Mouse (Mus musculus): ENCODE measurements around the gene Gnpda2. TPM values are rescaled to one million over a fixed set of nuclear protein-coding genes. Genes with fewer than 3 reads are reported as not detected.

Gene Gnpda2
- 49.1 and 53.6 TPM in 2 replicates for polyA plus RNA-seq (2015; fragmentation: Nextera tagmentation; extraction: Ambion mirVana)

DNA sequence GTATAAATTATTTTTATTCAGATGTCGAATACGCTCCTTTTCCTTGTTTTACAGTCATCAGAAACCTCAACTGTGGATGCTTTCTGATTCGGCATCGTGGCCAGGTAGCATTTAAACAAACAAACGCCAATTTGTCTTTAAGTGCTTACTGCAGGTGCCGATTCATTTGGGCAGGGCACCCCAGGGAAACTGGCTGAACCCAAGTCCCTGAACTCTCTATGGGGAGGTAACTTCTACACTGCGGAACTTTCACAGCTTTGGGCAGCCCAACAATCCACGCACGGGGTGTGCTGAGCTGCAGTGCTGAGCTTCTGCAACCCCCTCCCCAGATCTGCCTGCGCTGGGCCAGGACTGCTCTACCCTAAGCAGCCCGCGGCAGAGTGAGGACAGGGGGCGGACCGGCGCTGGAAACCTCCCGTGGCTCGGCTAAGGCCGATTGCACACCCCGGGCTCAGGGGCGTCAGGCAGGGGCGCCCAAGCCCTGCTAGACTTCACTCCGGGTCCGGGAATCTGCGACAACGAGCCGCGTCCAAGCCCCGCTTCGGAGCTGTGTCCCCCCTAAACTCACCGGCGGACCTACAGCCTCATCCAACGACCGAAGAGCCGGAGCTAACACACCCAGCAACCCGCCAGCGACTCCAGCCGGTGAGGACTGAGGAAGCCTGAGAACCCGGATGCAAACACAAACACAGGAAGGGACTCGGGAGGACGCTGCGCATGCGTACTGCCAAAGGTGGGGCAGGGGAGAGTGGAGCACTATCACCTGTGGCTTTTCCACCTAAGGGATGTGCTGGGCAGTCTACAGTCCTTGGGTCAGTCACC lies at the start of gene Gnpda2:
Gene Gnpda2 (minus strand): TSS at position 701 of the 822 bp plus-strand sequence.
- peak; percentile 92 for ATAC-seq (ENCODE audit: insufficient number of reproducible peaks, low FRiP score, low TSS enrichment, low read depth)
- Histone ChIP-seq H3K4me3 (replicated peaks) (peak within 1 kb of the TSS; percentile 76), H3K9ac (peak within 1 kb of the TSS; percentile 68), H3K27ac (replicated peaks) (peak within 1 kb of the TSS; percentile 84), H3K4me1 (0 out of 2 replicates have a peak, but pooled peaks cover 5% of the 10 kb centered on the region), H3K9me3 (replicated peaks) (no peaks in the 10 kb centered on the region), H3K4me2 (replicated peaks) (peak within 1 kb of the TSS; percentile 69), H3K36me3 (no peaks in the 10 kb centered on the region), H3K27me3 (no peaks in the 10 kb centered on the region)
- 3% methylated on average over 41 of the region's 42 CpGs for WGBS

GRCm38 (mm10) chr5:69634766-69635165 lies 42.6 kb upstream of the Gnpda2 start:
- Histone ChIP-seq H3K4me3 (replicated peaks) (no peak overlapping the region), H3K36me3 (no peaks in the 10 kb centered on the region), H3K9ac (no peak overlapping the region), H3K9me3 (replicated peaks) (no peaks in the 10 kb centered on the region), H3K27ac (replicated peaks) (no peak overlapping the region), H3K4me1 (no peaks in the 10 kb centered on the region), H3K4me2 (replicated peaks) (no peak overlapping the region), H3K27me3 (no peaks in the 10 kb centered on the region)
- WGBS: 65% methylated on average over 4 of the region's 4 CpGs
- ATAC-seq (ENCODE audit: insufficient number of reproducible peaks, low FRiP score, low TSS enrichment, low read depth): no peak

- Histone ChIP-seq H3K4me2 (replicated peaks) (no peak overlapping the region), H3K27ac (replicated peaks) (no peak overlapping the region), H3K36me3 (no peaks in the 10 kb centered on the region), H3K4me1 (no peaks in the 10 kb centered on the region), H3K27me3 (no peaks in the 10 kb centered on the region), H3K9me3 (replicated peaks) (no peaks in the 10 kb centered on the region), H3K9ac (no peak overlapping the region), H3K4me3 (replicated peaks) (no peak overlapping the region)
- 51% methylated on average over 1 of the region's 1 CpGs for WGBS
- ATAC-seq (ENCODE audit: insufficient number of reproducible peaks, low FRiP score, low TSS enrichment, low read depth): no peak
Observed at GRCm38 (mm10) chr5:69620899-69621298, 28.8 kb upstream of the Gnpda2 start.

DNA sequence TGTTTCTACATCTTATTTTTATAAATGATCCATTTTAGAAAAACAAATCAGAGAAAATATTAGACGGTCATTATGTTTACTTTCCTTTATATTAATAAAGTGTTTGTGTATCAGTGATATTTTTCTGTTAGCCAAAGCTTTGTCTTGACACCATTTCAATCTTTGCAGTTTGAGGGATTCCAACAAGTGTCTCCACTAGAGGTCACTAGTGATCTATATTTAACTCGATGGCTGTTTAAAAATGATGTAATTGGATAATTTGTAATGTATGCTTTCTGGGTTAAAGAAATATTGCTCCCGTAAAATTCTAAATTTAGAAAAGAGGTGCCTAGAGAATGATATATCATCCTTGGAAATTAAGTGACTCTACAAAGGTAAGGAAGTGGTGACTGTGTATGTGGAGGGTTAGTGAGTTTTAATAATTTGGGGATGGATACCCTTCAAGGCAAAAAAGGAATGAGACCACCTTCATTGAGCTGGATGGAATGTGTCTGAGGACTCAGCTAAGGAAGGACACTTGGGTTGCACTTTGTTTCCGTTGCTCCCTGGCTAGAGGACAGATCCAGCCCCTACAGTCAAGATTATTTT lies 21.2 kb upstream of the Gnpda2 start:
- Histone ChIP-seq H3K9me3 (replicated peaks) (no peaks in the 10 kb centered on the region), H3K27me3 (0 out of 2 replicates have a peak, but pooled peaks cover 3% of the 10 kb centered on the region), H3K4me1 (no peaks in the 10 kb centered on the region), H3K9ac (no peak overlapping the region), H3K4me3 (replicated peaks) (no peak overlapping the region), H3K27ac (replicated peaks) (no peak overlapping the region), H3K36me3 (no peaks in the 10 kb centered on the region), H3K4me2 (replicated peaks) (no peak overlapping the region)
- 11% methylated on average over 4 of the region's 4 CpGs for WGBS
- no peak for ATAC-seq (ENCODE audit: insufficient number of reproducible peaks, low FRiP score, low TSS enrichment, low read depth)

GRCm38 (mm10) chr5:69601027-69601426 lies 8.9 kb upstream of the Gnpda2 start:
- Histone ChIP-seq H3K4me3 (replicated peaks) (no peak overlapping the region), H3K9ac (no peak overlapping the region), H3K9me3 (replicated peaks) (no peaks in the 10 kb centered on the region), H3K27me3 (no peaks in the 10 kb centered on the region), H3K4me2 (replicated peaks) (no peak overlapping the region), H3K36me3 (no peaks in the 10 kb centered on the region), H3K27ac (replicated peaks) (no peak overlapping the region), H3K4me1 (no peaks in the 10 kb centered on the region)
- ATAC-seq (ENCODE audit: insufficient number of reproducible peaks, low FRiP score, low TSS enrichment, low read depth): no peak

DNA sequence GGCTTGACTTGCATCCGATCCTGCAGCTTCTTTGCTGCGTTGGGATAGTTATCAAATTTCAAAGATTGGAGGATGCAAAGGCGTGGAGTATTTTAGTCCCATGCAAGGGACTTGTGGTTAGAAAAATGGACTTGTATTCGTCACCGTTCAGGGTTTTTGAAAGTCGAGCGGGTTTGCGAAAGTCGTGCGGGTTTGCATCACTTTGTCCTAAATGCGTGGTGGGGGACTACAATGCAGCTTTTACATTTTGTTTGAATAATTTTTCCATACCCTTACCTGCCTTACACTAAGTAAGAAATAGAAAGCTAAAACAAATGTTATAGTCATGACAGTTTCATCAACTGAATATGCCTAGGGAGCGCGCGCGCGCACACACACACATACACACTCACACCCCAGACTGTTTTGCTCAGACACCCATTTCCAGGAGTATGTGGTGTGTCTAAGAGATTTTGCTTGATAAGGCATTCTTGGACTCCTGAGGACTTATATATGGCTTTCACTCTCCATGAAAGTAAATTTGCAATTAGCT lies 34.7 kb downstream of the Gnpda2 start:
- Histone ChIP-seq H3K27ac (replicated peaks) (peak overlapping the region; percentile 80; the same call in 1 of the 2 replicates), H3K4me2 (replicated peaks) (peak overlapping the region; percentile 48), H3K9ac (peak overlapping the region; percentile 86), H3K4me3 (replicated peaks) (peak overlapping the region; percentile 87), H3K27me3 (no peaks in the 10 kb centered on the region), H3K36me3 (peaks cover 8% of the 10 kb centered on the region; the same call in 1 of the 2 replicates), H3K9me3 (replicated peaks) (no peaks in the 10 kb centered on the region), H3K4me1 (0 out of 2 replicates have a peak, but pooled peaks cover 3% of the 10 kb centered on the region)
- ATAC-seq (ENCODE audit: insufficient number of reproducible peaks, low FRiP score, low TSS enrichment, low read depth): no peak
- 13% methylated on average over 16 of the region's 16 CpGs for WGBS

GRCm38 (mm10) chr5:69556628-69557403 lies 35.3 kb downstream of the Gnpda2 start, which contains the start of gene Guf1:
Guf1 (plus strand) TSS chr5:69556923.
- H3K4me1 ChIP-seq: 0 out of 2 replicates have a peak, but pooled peaks cover 3% of the 10 kb centered on the region
- H3K9ac ChIP-seq: peak within 1 kb of the TSS; percentile 86
- no peaks in the 10 kb centered on the region for H3K9me3 ChIP-seq (replicated peaks)
- WGBS: under 1% methylated on average over 72 of the region's 72 CpGs
- H3K27me3 ChIP-seq: no peaks in the 10 kb centered on the region
- H3K4me3 ChIP-seq (replicated peaks): peak within 1 kb of the TSS; percentile 87
- peak within 1 kb of the TSS; percentile 48 for H3K4me2 ChIP-seq (replicated peaks)
- peak within 1 kb of the TSS; percentile 80 for H3K27ac ChIP-seq (replicated peaks)
- peak; percentile 93 for ATAC-seq (ENCODE audit: insufficient number of reproducible peaks, low FRiP score, low TSS enrichment, low read depth)
- peaks cover 8% of the 10 kb centered on the region; the same call in 1 of the 2 replicates for H3K36me3 ChIP-seq

DNA sequence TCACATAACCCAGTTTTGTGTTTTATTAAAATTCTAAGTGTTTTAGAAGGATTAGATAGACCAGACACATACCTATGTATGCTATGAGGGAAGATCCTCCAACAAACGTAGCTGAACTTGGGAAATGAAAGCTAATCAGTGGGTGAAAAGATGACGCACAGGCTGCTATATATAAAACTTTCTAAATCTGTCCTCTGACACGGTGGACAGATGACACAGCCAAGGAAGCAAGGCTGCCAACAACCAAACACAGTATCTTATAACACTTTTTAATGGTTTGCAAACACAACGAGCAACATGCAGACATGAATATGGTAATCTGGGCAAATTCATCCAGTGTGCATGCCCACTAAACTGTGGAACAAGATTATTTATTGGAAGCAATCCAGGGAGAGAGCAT lies 49.7 kb downstream of the Gnpda2 start, which contains the start of gene Yipf7:
Gene Yipf7 (minus strand): TSS at position 160 of the 400 bp plus-strand sequence.
- H3K4me1 ChIP-seq: no peaks in the 10 kb centered on the region
- no peaks in the 10 kb centered on the region for H3K36me3 ChIP-seq
- H3K4me3 ChIP-seq (replicated peaks): no peak within 1 kb of the TSS
- H3K9ac ChIP-seq: no peak within 1 kb of the TSS
- 57% methylated on average over 4 of the region's 4 CpGs for WGBS
- H3K27ac ChIP-seq (replicated peaks): no peak within 1 kb of the TSS
- no peak for ATAC-seq (ENCODE audit: insufficient number of reproducible peaks, low FRiP score, low TSS enrichment, low read depth)
- H3K9me3 ChIP-seq (replicated peaks): no peaks in the 10 kb centered on the region
- no peaks in the 10 kb centered on the region for H3K27me3 ChIP-seq
- H3K4me2 ChIP-seq (replicated peaks): no peak within 1 kb of the TSS

DNA sequence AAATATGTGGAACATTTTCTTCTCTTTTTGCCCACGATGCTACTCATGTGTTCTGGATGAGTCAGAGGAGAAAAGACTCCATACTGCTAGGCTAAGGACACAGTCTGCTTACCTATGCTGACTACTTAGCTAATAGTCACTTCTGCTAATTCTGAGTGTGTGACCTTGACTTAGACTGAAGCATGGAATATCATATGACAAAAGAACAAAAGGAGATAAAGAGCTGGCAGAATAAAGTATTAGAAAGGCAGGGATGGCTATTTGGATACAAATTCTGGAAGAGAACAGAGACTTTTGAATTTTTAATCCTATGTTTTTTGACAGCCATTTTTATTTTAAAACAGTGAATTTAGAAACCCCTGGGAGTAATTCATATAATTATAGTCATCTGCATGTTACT lies 50.5 kb downstream of the Gnpda2 start:
- H3K4me1 ChIP-seq: no peaks in the 10 kb centered on the region
- H3K27ac ChIP-seq (replicated peaks): no peak overlapping the region
- no peaks in the 10 kb centered on the region for H3K36me3 ChIP-seq
- ATAC-seq (ENCODE audit: insufficient number of reproducible peaks, low FRiP score, low TSS enrichment, low read depth): no peak
- no peak overlapping the region for H3K4me2 ChIP-seq (replicated peaks)
- no peak overlapping the region for H3K4me3 ChIP-seq (replicated peaks)
- H3K9me3 ChIP-seq (replicated peaks): no peaks in the 10 kb centered on the region
- H3K9ac ChIP-seq: no peak overlapping the region
- H3K27me3 ChIP-seq: no peaks in the 10 kb centered on the region
- WGBS: 74% methylated on average over 1 of the region's 1 CpGs

DNA sequence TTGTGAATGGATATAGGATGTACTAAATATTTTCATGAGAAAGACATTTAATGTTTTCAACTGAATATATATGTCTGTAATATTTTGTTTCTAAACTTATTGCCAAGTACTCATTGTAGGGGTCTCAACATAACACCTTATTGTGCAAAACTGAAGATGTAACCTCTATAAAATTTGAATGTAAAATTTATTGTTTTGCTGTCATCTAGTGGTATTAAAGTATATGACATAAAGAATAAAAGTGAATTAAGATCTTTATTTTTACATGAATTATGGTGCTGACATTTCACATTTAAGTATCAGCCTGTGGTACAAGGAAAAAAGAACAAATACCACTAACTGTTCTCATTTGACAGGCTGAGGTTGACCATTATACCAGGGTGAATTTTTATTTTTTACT lies 68.2 kb downstream of the Gnpda2 start:
- no peak overlapping the region for H3K27ac ChIP-seq (replicated peaks)
- H3K9ac ChIP-seq: no peak overlapping the region
- no peaks in the 10 kb centered on the region for H3K27me3 ChIP-seq
- ATAC-seq (ENCODE audit: insufficient number of reproducible peaks, low FRiP score, low TSS enrichment, low read depth): no peak
- H3K36me3 ChIP-seq: no peaks in the 10 kb centered on the region
- no peaks in the 10 kb centered on the region for H3K9me3 ChIP-seq (replicated peaks)
- H3K4me1 ChIP-seq: no peaks in the 10 kb centered on the region
- no peak overlapping the region for H3K4me3 ChIP-seq (replicated peaks)
- no peak overlapping the region for H3K4me2 ChIP-seq (replicated peaks)
